Mouse (Mus musculus): ENCODE data around the gene Mpv17l. TPM values are rescaled to one million over a fixed set of nuclear protein-coding genes. Genes with fewer than 3 reads are reported as not detected.

The Mpv17l gene
- total RNA-seq, 2 experiments from 2014 or later: 0.32 to 0.33 TPM

Other genes with a start within 250 kb of the Mpv17l start
- 18.8 TPM in 2 replicates for gene Parn, start 235.0 kb upstream of the Mpv17l start, total RNA-seq (2015)
- gene Parn, start 235.0 kb upstream of the Mpv17l start, total RNA-seq (2017): 45.0 and 69.4 TPM in 2 replicates
- gene Bfar, start 231.3 kb upstream of the Mpv17l start, total RNA-seq (2015): 48.0 and 53.0 TPM in 2 replicates
- gene Bfar, start 231.3 kb upstream of the Mpv17l start, total RNA-seq (2017): 57.4 and 67.3 TPM in 2 replicates
- gene 3110001I22Rik, start 231.2 kb upstream of the Mpv17l start, total RNA-seq (2015): 12.4 and 15.9 TPM in 2 replicates
- 12.6 and 21.0 TPM in 2 replicates for gene 3110001I22Rik, start 231.2 kb upstream of the Mpv17l start, total RNA-seq (2017)
- gene Pla2g10, start 172.2 kb upstream of the Mpv17l start, total RNA-seq (2015): not detected in 2 replicates
- gene Pla2g10, start 172.2 kb upstream of the Mpv17l start, total RNA-seq (2017): not detected in 2 replicates
- 28.7 and 34.7 TPM in 2 replicates for gene Rrn3, start 122.5 kb upstream of the Mpv17l start, total RNA-seq (2015)
- gene Rrn3, start 122.5 kb upstream of the Mpv17l start, total RNA-seq (2017): 45.2 and 49.6 TPM in 2 replicates
- 97.9 and 123 TPM in 2 replicates for gene Ntan1, start 84.3 kb upstream of the Mpv17l start, total RNA-seq (2015)
- gene Ntan1, start 84.3 kb upstream of the Mpv17l start, total RNA-seq (2017): 65.7 and 68.2 TPM in 2 replicates
- 52.7 and 57.8 TPM in 2 replicates for gene Pdxdc1, start within 50 bp of the Mpv17l start, total RNA-seq (2015)
- 58.0 and 87.0 TPM in 2 replicates for gene Pdxdc1, start within 50 bp of the Mpv17l start, total RNA-seq (2017)
- 0.12 TPM in 1 of 2 replicates, not detected in the other for gene 2900011O08Rik, start 83.4 kb downstream of the Mpv17l start, total RNA-seq (2015)
- gene 2900011O08Rik, start 83.4 kb downstream of the Mpv17l start, total RNA-seq (2017): 0.12 TPM in 1 of 2 replicates, not detected in the other
- gene Ifitm7, start 83.7 kb downstream of the Mpv17l start, total RNA-seq (2015): 6.7 and 10.2 TPM in 2 replicates
- gene Ifitm7, start 83.7 kb downstream of the Mpv17l start, total RNA-seq (2017): 6.0 and 12.2 TPM in 2 replicates

Data from megakaryocyte progenitor cell, adult 5-6 weeks (primary cell).